Mouse (Mus musculus): ENCODE measurements around the gene Ipo7.
"Not testable (repeated sequence)": the region's sequence is repeated elsewhere in the genome, so short reads cannot be mapped to it uniquely, and the experiment has no call there.

Ipo7 gene

DNA sequence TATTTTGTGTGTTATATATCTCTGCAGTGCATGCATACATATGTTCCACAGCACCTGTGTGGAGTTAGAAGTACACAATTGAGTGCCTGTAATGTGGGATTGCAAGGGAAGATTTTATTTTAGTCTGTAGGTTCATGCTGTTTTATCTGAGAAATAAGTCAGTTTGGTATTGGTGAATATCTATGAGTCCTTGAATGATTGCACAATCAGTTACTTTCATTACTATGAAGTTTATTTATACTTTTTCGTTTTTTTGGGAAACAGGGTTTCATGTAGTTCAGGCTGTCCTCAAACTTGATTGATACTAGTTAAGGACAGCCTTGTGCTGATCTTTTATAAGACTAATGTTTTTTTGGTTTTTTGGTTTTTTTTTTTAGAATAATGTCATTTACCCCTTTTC is 5.5 kb downstream of the Ipo7 start:
- no peak for DNase-seq (ENCODE audit: low spot score)

GRCm38 (mm10) chr7:110026594-110026993 is 8.5 kb downstream of the Ipo7 start:
- no peak for DNase-seq (ENCODE audit: low spot score)

DNA sequence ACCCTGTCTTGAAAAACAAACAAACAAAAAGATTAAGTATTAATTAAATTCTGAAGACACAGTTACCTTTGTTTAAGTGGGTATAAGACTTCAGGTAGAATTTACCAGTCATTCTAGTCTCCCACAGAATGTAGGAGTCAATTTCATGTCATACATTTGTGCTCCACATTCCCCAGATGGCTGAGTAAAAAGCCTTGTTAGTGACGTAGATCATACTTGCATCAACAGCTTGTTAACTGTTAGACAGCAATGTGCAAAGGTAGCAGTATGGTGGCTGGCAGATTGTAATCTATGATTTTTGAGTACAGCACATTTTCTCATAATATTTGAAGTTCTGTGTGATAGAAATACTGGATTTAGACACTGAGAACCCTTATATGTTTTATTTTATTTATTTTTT is 10.8 kb downstream of the Ipo7 start:
- no peak for DNase-seq (ENCODE audit: low spot score)

DNA sequence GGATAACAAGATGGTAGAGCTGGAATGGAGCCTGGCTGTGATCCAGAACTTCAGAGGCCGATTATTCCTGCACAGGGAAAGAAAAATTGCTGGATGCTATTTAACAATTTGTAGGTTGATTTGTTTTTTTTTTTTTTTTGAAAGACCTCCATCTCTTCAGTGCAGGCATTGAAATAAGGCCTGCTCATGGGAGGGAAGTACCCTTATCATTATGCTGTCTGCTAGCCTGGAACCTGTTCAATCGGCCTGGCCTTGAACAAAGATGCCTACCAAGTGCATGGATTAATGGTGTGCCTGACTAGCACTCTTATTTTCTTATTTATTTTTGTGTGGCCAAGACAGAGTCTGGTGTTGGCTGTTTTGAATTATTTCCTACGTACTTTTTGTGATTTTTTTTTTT is 12.3 kb downstream of the Ipo7 start:
- no peak for DNase-seq (ENCODE audit: low spot score)

GRCm38 (mm10) chr7:110057723-110058122 is 39.6 kb downstream of the Ipo7 start:
- DNase-seq (ENCODE audit: low spot score), result not testable (repeated sequence)

DNA sequence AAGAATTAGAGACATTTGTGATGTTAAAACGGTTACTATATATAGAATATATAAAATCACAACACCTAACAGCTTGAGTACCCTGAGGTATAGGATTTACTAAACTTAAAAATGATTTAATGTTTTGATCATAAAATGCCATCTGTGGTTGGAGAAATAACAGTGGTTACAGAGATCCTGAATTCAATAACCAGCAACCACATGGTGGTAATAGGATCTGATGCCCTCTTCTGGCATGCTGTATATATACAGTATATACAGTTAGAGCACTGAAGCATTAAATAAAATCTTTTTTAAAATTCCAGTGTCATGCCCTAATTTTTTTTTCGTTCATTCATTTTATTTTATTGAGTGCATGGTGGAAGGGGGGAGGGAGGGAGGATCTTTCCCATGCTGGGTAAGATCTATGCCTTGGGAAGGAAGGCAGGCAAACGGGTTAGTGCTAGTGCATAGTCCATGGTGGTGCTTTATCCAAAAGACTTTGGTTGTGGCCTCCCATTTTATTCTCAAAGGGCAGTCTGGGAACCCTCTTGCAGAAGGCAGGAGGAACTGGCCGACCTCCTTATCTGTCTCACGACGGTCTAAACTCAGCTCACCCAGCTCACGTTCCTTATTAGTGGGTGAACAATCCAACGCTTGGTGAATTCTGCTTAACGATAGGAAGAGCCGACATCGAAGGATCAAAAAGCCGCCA is 41.2 kb downstream of the Ipo7 start:
- DNase-seq (ENCODE audit: low spot score), result no peak

GRCm38 (mm10) chr7:110060106-110060668 is 42.1 kb downstream of the Ipo7 start:
- DNase-seq (ENCODE audit: low spot score), result no peak

DNA sequence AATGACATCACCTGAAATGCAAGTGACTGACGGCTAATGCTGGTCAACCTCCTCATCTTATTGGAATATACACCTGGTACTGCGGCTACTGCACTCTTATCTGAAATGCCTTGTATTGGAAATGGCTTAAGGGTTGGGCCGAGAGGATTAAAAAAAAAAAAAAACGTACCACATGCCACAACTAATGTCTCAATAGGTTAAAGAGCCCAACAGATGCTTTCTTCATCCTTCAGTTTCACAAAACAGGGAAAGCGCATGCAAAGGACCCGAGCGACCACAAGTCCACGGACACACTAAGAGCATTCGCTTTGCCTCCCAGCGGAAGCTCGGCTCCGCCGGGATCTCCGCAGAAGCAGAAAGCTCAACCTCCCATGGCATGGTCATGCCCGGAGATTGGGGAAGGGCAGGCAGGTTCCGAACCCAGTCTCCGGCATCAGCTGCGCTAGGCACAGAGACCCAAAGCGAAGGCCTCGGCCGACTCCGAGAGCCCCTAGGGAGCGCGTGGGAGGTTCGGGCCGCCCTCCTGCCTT is 42.7 kb downstream of the Ipo7 start:
- no peak for DNase-seq (ENCODE audit: low spot score)

DNA sequence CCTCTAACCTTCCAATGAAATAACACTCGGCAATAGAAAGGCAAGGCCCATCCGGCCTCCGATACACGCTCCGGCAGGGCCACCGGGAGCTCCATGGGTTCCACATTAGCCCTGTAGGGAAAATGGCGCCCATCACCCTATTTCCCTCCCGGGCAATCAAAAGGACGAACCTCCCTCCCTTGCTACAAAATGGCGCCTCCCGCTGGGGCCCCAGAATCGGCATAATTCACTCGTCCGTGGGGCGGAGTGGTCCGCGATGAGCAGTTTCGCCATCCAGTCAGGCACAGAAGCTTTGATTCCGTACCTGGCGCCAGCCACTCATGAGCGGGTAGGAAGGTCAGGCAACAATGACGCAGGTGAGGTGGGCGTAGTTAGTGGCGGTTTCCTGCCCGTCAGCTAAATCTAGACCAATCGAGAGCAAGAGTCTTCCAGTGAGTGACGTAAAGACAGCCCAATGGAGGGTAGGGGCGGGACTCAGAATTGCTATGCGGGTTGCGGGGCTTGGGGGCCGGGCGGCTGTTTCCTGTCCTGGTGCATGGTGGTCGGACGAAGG is 43.2 kb downstream of the Ipo7 start, which contains the start of gene Zfp143:
Gene Zfp143, plus strand, starts transcription at position 19 of the 553 bp plus-strand sequence.
- peak; percentile 100 for DNase-seq (ENCODE audit: low spot score)

- peak; percentile 88 for DNase-seq (ENCODE audit: low spot score)
Observed at GRCm38 (mm10) chr7:110061752-110062273, 43.7 kb downstream of the Ipo7 start.

DNA sequence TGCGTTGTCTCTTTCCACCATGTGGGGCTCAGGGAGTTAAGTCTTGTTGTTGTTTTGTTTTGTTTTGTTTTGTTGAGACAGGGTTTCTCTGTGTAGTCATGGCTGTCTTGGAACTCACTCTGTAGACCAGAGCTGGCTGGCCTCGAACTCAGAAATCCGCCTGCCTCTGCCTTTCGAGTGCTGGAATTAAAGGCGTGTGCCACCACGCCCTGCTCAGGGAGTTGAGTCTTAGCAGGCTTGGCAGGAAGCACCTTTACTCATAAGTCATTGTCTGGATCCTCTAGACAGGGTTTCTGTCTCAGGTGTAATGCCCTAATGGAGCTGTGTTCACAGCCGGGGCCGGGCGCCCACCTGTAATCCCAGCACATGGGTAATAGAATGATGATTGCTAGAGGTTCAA is 45.7 kb downstream of the Ipo7 start:
- DNase-seq (ENCODE audit: low spot score), result no peak

GRCm38 (mm10) chr7:110069070-110069469 is 51.0 kb downstream of the Ipo7 start:
- DNase-seq (ENCODE audit: low spot score), result no peak

DNA sequence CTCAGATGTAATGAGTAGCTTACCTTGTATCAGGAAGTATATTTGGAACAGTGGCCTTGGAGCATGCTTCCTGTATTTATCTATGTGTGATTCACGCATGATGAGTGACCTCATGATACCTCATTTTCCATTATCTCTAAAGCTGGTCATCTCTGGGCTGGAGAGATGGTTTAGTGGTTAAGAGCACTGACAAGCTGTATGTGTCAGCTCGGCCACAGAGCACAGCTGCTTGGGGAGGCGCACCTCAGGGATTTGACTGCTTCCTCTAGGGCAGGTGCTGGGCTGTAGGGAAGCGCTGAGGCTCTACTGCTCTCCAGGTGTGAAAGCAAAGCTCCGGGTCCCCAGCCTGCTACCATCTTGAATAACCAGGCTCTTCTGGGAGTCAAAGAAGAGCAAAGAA is 60.1 kb downstream of the Ipo7 start:
- no peak for DNase-seq (ENCODE audit: low spot score)

GRCm38 (mm10) chr7:110083386-110084165 is 65.5 kb downstream of the Ipo7 start:
- peak; percentile 73 for DNase-seq (ENCODE audit: low spot score)

- DNase-seq (ENCODE audit: low spot score), result no peak
Observed at GRCm38 (mm10) chr7:110085217-110085616, 67.1 kb downstream of the Ipo7 start.

GRCm38 (mm10) chr7:110087914-110088313 is 69.8 kb downstream of the Ipo7 start:
- DNase-seq (ENCODE audit: low spot score), result no peak

DNA sequence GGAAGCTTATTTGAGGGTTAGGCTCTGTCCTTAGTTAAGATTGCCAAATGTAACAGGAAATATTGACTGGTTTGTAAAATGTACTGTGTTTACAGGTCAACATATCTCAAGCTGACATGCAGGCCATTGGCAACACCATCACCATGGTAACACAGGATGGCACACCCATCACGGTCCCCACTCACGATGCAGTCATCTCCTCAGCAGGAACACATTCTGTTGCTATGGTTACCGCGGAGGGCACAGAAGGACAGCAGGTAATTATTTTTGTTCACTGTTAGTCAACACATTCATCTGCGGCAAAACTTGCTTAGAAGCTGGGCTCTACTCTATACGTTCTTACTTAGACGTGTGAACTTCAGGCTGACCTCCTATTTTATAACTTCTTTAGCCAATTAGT is 73.6 kb downstream of the Ipo7 start:
- no peak for DNase-seq (ENCODE audit: low spot score)

GRCm38 (mm10) chr7:110096332-110096731 is 78.3 kb downstream of the Ipo7 start:
- DNase-seq (ENCODE audit: low spot score), result no peak

DNA sequence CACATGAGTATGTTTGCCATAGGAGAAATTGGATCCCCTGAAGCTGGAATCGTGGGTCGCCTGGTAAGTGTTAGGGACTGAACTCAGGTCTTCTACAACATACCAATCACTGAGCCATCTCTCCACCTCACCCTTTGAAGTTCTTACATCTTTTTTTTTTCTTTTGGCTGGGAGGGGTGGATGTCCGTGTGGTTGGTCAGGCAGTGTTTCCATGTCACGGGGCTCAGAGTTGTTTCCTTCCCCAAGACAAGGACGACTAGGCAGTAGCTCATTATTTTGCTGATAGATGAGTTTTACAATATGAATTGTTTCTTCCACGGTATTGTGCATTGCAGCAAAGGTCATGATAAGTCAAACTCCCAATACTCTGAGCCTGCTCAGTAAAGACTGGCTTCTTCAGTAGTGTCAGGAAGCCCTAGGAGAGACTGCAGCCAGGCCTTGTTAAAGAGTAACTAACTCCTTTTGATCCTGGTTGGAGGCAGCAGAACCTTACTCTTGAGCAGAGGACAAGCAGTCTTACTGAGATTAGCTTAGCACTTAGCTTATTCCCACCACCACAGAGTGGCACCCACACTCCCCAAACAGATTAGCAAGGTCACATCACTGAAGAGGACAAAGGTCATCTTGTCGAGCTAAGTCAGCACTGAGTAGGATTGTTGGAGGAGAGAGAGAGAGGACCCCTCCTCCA is 79.2 kb downstream of the Ipo7 start:
- DNase-seq (ENCODE audit: low spot score), result no peak

DNA sequence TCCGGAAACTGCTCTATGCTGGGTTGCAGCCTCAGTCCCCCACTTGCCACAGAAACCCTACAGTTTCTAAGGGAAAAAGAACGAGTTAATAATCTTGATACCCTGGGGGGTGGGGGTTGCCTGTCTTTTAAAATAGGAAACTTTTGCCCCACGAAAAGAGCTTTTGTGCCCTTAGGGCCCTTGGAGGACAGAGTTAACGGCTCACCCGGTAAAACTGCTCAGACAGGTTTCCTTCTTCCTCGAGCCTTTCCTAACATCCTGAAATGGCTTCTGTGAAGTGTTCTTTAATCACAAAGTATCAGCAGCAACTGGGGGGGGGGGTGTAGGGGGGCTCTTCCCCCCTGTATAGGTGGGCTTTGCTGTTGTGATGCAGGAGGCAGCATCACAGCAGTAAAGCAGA is 82.8 kb downstream of the Ipo7 start:
- peak; percentile 67 for DNase-seq (ENCODE audit: low spot score)

DNA sequence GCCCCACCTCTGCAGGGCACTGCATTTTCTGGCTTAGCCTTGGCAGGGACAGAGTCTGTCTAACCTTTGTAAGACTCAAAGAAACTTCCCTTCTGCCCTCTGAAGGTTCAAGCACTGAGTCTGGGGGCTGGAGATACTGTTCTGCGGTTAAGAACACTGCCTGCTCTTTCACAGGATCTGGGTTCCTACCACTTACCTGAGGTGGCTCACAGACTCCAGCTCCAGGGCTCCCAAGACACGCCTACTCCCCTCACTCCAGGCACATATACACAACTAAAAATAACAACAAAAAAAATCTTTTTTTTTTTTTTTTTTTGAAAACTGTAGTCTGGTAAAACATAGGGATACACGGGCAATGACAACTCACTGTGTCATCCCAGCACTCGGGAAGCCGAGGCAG is 83.2 kb downstream of the Ipo7 start:
- DNase-seq (ENCODE audit: low spot score), result no peak

GRCm38 (mm10) chr7:110105041-110105440 is 87.0 kb downstream of the Ipo7 start:
- no peak for DNase-seq (ENCODE audit: low spot score)

All from urinary bladder, postnatal 14 days (tissue).